Mouse (Mus musculus) spleen, postnatal 36 days (tissue): ENCODE measurements at regions not wholly inside any gene's neighbourhood (a gene's known extent, or its start where the extent isn't known, plus 50 kb on each side); places are given as distances from the start of the nearest gene placed in this dataset.

Source experiments
- DNase-seq, 2 experiments: peaks; one replicate each; pipeline ENCODE4 v3.0.0; 2022; ENCODE audit warnings: low spot score in 2 of 2, mixed read lengths in 1 of 2

DNA sequence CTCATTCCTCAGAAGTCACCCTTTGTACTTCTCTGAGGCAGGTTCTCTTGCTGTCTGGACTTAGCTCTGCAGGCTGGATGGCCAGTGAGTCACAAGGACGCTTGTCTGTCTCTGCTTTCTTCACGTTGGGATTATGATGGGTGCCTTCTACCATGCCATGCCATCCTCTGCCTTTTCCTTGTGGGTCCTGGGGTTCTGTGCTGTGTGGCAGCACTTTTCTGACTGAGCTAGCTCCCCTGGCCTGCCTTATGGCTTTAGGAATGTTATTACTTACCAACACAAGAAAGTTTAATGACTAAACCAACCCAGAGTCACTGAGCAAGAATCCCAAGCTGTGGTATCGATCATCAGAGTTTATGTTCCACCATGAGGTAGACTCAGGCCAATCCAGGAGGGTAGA lies 280.7 kb downstream of the Gm49356 start:
- no peak for DNase-seq

DNA sequence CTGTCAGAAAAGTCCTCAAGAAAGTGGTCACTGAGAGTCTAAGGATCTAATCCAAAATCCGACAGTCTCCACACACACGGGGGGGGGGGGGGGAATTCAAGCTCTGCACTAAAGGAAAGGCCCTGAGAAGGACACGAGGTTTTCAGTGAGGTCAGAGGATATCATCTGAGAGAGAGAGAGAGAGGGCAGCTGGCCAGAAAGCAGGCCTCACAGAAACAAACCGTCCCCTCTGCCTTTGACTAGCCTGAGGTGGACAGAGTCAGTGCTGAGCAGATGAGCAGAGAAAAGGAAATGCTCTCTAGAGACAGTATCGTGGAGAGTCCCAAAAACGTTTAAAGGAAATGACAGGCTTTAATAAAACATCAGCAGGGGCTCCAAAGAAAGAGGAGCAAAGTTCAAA lies 282.0 kb downstream of the Gm49356 start:
- DNase-seq = no peak

DNA sequence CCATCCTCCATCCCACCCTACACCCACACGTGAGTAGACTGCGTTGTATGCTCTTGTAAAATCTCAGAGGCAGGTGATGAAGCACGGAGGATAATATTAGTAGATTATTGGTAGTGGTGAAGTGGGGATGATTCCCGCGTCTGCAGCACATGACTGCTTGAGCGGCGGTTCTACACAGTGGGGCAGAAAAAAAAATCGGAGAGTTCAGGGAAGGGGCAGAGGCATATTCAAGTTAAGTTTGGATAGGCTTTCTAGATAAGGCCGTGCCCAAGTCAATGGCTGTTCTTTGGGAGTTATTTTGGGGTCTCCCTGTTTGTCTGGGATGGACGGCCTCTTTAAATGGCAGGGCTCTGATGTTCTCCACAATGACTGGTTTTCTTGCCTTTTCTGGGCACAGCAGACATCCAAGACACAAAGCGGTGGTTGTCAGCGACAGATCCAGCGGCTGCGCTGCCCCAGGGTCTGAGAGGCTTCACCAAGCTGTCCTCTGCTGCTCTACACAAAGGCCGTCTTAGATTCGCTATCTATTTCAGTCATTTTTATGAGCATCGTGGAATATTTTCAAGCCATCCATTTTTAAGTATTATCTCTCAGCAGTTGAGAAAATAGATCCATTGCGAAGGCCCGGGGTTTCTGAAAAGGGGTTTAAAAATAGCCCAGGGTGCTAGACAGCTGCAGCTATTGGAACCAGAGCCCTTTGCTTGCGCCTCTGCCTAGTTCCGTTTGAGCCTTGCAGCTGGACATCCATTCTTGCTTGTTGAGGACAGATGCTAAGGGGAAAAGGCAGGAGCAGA lies 284.6 kb downstream of the Gm49356 start:
- DNase-seq = no peak

DNA sequence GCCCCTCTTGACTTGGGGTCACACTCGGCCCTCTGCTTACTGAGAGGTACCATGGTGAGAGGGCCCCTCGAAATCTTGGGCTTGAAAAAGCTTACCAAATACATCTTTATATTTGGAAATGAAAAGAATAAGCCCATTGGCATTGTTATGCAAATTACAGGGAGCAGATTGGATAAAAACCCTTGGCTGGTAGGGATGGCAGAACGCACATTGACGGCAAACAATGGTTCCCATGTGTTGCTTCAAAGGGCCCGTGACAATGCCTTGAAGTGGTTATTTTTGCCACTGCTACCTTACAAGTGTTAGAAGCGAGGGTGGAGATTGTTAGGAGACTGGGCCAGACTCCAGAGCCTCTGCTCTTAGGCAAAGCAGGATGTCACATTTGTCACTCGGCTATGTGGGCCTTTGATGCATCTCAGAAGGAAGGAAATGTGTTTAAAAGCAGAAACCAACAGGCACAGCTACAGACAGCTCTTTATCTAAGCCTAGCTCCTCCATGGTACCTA lies 285.2 kb downstream of the Gm49356 start:
- DNase-seq = no peak

DNA sequence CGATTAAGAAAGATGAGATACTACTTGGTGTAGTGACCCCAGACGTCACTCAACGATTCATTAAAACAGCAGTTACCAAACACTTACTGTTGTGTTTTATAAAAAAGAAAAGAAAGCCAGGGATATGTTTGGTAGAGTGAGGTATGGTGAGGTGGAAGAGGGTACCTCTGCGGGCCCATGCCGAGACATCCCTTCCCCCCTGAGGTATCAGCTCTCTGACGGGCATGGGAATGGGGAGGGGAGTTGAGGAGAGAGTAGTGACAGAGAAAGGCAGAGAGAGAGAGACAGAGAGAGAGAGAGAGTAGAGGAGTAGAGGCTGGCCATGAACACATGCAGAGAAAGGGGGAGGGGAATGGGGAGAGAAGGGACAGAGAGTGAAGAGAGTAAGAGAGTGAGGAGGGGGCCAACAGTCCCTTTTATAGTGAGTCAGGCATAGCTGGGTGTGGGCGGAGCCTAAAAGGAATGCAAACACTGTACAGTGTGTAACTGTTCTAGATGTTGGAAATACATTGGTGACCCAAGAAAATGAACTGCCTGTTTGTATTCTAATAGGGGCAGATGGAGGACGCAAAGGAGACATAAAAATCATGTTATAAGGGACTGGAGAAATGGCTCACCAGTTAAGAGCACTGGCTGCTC lies 285.9 kb downstream of the Gm49356 start:
- DNase-seq = no peak

DNA sequence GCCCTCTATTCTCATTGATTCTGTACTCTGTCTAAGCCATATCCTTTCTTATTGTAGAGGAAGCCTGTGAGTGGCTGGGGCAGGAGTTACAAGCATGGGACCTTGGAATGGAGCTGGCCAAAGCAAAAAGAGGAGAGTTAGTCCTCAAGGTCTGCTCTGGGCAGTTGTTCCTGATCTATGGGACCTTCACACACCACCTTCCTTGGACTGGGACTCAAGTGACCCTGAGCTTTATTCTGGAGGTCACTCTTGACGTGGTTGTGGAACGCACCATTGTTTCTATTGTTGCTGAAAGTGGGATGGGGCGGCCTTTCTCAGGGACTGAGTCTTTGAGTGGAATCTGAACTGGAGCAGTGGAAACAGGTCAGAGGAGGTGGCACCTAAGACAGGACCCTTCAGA lies 291.0 kb downstream of the Gm49356 start:
- no peak for DNase-seq

DNA sequence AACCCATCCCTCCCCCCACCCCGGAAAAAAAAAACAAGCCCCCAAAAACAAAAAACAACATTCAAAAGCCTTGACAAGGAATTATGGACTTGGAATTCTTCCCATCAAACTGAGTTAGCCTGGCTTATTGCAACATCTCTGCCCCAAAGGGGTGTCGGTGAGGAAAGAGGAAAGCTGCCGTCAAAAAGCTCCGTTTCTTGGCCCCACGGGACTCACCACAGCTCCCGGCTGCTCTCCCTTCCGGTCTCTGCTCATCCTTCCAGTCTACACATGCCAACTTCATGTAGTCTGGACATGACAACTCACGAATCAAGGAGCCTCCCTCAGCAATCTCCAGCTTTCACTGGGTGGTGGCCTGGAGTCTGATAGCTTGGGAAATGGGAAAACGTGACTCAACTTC lies 295.4 kb downstream of the Gm49356 start:
- no peak for DNase-seq

DNA sequence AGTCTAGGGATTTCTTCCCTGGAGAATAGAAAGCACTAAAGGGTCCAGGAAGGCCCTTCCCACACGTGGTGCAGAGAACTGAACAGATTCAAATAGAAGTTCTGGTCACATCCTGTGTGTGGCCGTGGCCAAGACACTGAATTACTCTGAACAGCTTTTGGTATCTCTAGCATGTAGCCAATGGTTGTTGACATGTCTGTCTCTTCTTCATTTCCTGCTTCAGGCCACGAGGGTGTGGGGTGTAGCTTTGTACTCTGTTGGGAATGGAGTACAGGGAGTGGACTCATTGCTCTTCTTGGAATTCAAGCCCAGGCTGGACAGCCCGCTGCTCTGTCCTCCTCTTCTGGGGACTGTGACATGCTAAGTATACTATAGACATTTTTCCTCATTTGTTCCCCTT lies 298.5 kb downstream of the Gm49356 start:
- DNase-seq = no peak

DNA sequence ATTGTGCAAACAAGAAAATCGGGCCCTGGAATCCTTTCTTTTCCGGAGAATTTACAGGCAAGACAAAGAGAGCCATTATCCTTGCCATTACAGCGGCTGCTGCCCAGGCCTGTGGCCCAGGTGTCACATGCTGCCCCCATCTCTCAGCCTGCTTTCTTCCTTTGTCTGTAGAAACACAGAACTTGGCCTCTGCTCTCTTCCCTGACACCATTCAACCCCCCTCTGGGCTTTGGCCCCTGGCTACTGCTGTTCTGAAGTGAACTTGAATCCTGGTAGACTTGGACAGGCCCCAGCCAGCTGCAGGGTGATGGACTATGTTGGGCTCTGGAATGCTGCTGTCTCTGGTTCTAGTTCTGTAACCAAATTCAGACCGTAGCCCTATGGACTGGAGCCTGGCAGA lies 299.3 kb downstream of the Gm49356 start:
- no peak for DNase-seq

DNA sequence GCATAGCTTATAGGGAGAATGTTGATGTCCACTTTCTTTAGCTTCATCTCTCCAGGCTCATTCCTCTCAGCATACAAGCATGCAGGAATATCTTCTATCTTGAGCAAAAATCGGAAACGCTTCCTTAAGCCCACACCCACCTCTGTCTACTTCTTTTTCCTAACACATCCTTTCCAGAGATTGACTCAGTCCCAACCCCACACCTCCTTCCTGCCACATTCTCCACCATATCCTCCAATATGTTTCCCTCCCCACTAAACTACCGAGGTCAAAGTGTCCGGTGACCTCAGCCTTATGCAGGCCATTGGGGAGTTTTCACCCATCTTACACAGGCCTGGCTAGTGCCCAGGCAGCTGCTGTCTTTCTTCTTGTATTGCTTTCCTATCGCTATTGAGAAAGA lies 301.4 kb downstream of the Gm49356 start:
- DNase-seq = no peak

DNA sequence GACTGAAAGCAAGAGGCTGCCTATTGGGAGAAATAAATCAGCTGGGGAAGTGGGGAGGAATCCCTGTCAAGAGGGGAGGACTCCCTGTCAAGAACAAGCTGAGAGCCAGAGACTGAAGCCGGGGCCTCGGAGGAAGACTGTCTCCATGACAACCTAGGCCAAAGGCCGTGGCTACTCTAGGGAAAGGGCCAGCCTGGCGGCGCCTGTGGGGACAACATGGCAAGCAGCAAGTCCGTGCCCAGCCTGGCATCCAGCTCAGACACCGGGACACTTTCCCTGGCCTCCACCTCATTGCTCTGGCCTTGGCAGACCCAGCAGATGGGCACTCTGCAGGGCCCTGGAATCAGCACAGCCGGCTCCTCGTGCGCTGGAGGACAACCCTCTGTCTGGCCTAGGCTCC lies 305.3 kb downstream of the Gm49356 start:
- DNase-seq = no peak

DNA sequence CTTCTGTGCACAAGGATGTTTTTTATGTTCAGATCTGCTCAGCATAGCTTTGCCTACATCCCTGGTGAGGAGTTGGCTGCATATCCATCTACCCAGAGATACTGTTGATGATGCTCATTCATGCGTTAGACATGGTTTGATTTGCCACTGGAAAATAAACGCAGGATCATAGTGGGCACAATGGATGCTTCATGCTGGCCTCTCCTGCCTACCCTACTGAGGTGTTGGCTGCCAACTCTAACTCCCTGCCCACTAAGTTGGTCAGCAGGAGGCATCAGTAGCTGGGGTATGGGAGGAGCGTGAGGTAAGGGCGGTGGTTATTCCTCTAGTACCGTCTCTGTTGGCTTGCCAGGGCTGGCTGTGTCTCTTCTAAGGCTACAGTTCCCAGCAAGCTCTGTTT lies 307.3 kb downstream of the Gm49356 start:
- no peak for DNase-seq

DNA sequence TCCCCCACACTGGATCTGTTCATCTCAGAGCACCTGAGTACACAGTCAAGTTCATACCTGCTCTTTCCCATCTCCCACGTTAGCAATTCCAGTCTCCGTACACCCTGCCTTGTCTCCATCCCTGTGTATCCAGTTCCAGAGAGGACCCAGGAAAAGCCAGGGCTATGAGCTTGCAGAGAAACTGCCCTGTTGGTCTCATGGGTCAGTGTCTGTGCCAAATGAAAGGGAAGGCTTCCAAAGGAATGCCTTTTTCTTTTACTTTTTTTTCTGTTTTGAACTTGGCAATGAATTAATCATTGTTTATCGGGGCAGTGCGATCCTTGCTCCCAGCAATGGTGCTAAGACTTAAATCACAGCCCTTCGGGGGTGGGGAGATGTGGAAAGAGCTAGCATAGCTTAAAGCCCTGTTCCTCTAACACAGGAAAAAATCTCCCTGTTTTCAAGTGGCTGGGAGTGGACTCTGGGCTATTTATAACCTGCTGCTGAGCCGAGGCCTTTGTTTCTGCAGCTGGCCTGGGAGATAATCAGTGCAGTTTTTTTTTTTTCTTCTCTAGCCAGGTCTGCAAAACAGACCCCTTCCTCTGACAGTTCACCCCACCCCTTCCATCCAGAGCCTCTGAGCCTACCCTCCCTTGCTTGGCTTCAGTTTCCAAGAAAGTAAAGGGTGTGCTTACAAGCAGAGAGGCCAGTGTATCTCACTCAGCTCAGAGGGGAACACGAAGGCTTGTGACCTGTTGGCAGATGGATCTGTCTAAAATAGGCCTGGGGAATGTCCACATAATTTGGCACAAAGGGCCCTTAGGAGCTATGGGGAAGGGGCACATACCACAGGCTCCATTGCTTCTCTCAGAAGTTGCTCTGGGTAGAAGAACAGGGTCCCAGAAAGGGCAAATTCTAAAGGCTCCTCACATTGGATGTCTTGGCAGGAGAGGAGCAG lies 308.6 kb downstream of the Gm49356 start:
- peak in 1 of 2 experiments; percentile 12 for DNase-seq

DNA sequence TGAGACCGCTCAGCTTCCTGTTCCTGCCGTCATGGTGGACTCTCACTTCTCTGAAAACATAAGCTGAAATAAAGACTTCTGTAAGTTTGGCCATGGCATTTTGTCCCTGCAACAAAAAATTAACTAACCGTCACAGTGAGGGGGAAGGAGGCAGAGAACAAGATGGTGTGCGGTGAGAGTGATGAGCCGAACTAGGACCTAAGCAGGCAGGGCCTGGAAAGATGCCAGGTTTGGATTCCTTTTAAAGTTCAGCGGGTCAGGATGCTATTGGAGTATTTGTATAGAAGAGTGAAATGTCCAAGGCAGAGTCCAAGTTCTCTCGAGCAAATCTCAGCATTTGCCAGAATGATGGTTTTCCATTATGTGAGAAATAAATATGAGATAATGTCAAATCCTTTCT lies 312.3 kb downstream of the Gm49356 start:
- DNase-seq = no peak

DNA sequence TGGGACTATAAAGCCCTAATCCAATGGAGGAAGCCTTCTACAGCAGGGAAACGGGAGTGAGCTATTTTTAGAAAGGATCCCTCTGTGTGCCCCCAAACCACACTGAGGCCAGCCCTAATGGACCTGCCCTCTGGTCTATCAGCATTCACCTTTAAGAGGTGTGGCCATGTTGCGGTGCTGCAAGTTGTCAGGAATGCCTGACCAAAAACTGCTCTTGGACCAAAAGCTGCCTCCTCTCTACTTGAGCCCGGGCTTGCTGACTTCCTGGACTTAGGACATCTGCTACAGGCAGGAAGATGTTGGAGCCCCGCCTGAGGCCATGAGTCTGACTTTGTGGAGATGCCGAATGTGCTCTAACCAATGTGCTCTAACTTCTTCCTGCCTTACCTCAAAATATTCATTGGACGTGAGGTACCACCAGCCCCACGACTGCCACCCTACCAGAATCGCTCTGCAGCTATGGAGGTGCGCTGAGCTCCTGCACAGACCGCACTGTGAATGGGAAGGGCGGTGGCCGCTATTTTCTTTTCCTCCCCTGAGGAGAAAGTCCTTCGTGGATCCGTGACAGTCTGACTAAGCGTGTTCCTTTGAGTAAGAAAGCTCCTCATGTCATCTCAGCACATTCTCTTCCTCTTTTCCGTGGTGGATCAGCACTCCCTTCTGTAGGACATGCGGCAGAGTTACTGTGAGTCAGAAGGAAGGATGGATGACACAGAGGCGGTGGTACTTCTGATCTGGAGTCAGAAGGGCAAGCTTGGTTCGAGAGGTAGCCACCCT lies 313.0 kb downstream of the Gm49356 start:
- no peak for DNase-seq

DNA sequence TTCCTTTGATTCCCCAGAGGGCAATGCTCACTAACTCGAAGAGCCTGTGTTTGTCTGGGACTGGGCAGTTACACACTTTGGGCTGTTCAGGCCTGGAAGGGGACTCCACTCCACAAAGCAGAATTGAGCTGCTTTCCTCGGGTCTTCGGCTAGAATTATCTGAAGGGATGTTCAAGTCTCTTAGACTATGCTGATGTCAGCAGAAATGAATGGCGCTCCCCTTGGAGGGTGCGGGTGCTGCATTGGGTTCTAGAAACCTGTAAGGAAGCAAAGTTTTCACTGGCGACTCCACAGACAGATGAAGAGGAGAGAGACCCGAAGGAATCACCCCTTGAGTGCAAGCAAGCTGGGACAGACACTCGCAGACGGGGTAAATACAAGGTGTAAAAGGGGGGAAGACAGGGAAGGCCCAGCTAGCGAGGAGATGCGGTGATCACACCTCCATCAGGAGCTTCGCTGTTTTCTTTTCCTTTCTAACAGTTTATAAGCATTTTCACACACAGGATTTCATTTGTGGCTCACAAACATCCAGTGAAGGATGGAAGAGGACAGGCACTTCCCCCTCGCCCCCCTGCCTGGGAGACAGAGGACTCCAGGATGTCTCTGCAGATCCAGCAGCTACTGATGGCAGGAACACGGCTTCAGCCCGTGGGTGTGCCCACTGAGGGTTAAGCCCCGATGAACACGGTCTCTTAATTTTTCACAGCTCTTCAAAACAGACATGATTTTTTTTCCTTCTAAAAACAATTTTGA lies 314.2 kb downstream of the Gm49356 start:
- DNase-seq = no peak

DNA sequence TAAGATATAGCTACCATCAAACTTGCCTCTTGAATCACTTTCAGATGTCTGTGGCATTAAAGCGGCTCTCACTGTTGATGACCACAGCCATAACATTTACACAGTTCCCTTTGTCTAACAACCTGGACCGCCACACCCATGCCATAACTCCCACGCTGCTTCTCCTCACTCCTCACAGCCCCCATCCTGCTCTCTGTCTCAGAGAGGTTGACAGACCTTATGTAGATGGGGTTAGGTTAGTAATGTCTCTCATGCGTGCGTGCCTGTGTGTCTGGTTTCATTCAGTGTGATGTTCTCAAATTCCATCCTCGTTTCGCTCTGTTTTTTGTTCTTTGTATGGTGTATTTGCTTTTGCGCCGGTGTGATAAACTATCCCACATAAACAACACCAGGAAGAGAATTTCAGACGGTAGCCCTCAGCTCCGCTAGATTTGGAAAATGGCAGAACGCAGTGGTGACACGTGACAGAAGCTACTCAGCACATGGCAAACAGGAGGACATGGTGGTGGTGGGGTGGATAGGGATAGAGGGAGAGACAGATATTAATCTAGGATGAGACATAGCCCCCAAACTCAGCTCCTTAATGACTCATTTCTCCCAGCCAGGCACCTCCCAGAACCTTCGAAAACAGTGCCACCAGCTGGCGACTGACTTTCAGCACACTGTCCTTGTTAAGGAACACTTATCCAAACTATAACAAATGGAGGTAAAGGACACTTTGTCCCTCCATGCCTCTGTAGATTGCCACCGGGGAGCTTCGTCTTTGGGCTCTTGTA lies 314.9 kb downstream of the Gm49356 start:
- DNase-seq = peak; percentile 8 to 10

DNA sequence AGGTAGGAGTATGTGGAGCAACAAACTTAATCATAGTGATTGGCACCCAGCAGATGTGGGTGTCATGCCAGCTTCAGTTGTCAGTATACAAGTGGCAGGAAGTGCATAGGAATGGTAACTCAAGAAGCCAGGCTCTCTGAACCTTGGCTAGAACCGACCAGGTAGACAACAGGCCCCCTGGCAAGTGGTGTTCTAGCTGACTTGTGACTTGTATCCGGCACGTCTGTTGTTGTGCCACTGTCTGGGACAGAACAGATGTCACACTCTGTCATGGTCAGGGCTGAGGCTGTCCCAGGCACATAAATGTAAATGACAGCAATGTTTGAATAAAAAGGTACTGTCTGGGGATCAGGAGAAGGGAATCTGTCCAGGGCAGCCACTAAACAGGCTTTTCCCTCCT lies 316.0 kb downstream of the Gm49356 start:
- no peak for DNase-seq

DNA sequence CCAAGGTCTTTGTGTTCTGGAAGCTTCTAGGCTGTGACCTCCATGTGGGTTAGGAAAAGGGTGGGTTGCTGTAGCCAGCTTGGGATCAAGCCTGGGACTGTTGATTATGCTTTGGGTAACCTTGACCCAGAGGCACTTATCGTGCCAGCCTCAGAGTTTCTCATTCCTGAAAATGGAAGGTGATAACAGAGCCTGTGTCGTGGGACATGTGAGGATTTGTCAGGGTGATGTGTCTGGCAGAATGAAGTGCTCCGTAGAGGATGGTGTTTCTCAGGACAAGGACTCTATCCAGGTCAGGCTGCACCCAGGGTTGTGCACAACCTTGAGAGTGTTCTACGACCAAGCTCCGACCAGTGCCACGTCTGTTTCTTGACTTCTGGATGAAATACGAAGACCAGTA lies 316.4 kb downstream of the Gm49356 start:
- no peak for DNase-seq

DNA sequence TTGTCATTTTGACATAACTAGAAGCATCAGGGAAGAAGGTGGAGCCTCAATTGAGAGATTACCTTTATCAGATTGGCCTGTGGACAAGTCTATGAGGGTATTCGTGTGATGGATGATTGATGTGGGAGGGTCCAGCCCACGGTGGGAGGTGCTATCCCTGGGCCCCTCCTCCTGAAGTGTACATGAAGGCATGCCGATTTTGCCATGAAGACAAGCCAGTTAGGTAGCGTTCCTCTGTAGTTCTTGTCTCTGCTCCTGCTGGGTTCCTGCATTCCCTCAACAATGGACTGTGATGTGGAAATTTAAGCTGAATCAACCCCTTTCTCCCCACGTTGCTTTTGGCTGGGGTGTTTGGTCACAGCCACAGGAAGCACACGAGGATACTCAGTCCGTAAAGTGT lies 317.5 kb downstream of the Gm49356 start:
- no peak for DNase-seq
